Mouse (Mus musculus) G1E (cell line): ENCODE results near the gene Gm7861.
"Not testable (repeated sequence)": the region's sequence is repeated elsewhere in the genome, so short reads cannot be mapped to it uniquely, and the experiment has no call there.

Experiments
- CTCF ChIP-seq: IDR thresholded peaks from 2 replicates; pipeline ENCODE4 v1.5.1; 2012; ENCODE audit warnings: low read depth, low read length, inconsistent platforms, mixed read lengths
- POLR2AphosphoS5 ChIP-seq: IDR thresholded peaks from 2 replicates; pipeline ENCODE4 v1.6.1; 2012; ENCODE audit warnings: low read depth, low read length, inconsistent platforms; ENCODE audit not compliant: insufficient replicate concordance

DNA sequence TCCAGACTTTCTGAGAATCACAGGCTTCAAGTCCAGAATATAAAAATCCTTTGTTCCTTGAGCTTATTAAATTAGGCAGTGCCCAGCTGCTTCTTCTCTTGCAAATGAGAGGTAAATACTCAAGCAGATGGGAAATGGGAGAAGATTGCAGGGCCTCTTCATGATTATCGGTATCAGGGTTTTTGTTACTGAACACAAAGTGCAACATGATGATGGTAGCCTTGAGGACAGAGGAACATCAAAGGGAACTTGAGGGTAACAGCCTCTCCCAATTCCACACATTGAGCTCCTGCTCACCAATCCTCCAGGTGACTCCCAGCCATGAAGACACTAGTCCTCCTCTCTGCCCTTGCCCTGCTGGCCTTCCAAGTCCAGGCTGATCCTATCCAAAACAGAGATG lies 11.6 kb downstream of the Gm7861 start, which contains the start of gene Defa28:
- not testable (repeated sequence) for TF ChIP-seq CTCF, POLR2AphosphoS5
